Mouse (Mus musculus): ENCODE measurements around the gene Stat5b.

Gene Stat5b

GRCm38 (mm10) chr11:100735954-100736745, 114.4 kb downstream of the Stat5b start:
- no peak for DNase-seq (ENCODE audit: low spot score in 2 of 2)

DNA sequence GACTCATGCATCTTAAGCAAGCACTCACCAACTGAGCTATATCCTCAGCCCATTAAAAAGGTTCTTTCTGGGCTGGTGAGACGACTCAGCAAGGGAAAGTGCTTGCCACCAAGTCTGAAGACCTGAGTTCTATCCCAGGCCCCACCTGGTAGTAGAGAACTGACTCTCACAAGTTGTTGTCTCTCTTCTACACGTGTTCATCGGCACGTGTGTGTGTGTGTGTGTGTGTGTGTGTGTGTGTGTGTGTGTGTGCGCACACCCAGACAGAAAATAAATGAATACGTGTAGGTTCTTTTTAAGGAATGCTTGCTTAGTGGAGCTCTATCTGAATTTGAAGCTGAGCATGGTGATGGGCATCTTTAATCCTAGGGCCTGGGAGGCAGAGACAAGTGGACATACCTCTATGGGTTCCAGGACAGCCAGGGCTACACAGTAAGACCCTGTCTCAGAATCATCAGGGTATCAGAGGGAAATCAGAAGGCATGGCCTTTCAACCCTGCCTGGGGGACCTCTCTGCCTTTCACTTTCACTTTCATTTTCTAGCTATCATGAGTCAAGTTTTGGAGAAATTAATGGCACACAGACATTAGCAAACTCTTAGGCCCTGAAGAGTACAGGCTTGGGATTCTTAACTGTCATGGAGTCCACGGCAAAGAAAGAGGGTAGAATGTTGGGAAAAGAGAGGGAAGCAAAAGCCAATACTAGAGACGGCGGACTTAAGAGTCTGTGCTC, 115.2 kb downstream of the Stat5b start:
- no peak for DNase-seq (ENCODE audit: low spot score in 2 of 2)
